Mouse (Mus musculus): ENCODE results near the gene Snd1. TPM values are rescaled to one million over a fixed set of nuclear protein-coding genes. Genes with fewer than 3 reads are reported as not detected.

Snd1 gene
- total RNA-seq, 2 experiments from 2014 or later, result 114 TPM

- DNase-seq, result no peak
- intact Hi-C loops (cut with DNase I), result no loop called here
These were observed 261.7 kb downstream of the Snd1 start for GRCm38 (mm10) chr6:28736665-28737064.

- DNase-seq, result no peak
- intact Hi-C loops (cut with DNase I), result no loop called here
These were observed 262.7 kb downstream of the Snd1 start for GRCm38 (mm10) chr6:28737601-28738000.

GRCm38 (mm10) chr6:28743586-28743985, 268.6 kb downstream of the Snd1 start:
- intact Hi-C loops (cut with DNase I), result no loop called here
- DNase-seq, result no peak

GRCm38 (mm10) chr6:28745864-28746263, 270.9 kb downstream of the Snd1 start:
- intact Hi-C loops (cut with DNase I), result no loop called here

GRCm38 (mm10) chr6:28747025-28747424, 272.1 kb downstream of the Snd1 start:
- intact Hi-C loops (cut with DNase I), result no loop called here
- DNase-seq, result no peak

More at GRCm38 (mm10) chr6:28745864-28746263, 270.9 kb downstream of the Snd1 start:
- no peak for DNase-seq

- peak; percentile 72 for DNase-seq
These were observed 273.2 kb downstream of the Snd1 start for GRCm38 (mm10) chr6:28747931-28748670.

GRCm38 (mm10) chr6:28749224-28749623, 274.3 kb downstream of the Snd1 start:
- intact Hi-C loops (cut with DNase I), result no loop called here
- DNase-seq, result no peak

More at GRCm38 (mm10) chr6:28747931-28748670, 273.2 kb downstream of the Snd1 start:
- intact Hi-C loops (cut with DNase I), result no loop called here

- no peak for DNase-seq
These were observed 276.2 kb downstream of the Snd1 start for GRCm38 (mm10) chr6:28751186-28751585.

GRCm38 (mm10) chr6:28753217-28753616, 278.3 kb downstream of the Snd1 start:
- intact Hi-C loops (cut with DNase I), result no loop called here

More at GRCm38 (mm10) chr6:28751186-28751585, 276.2 kb downstream of the Snd1 start:
- intact Hi-C loops (cut with DNase I), result no loop called here

GRCm38 (mm10) chr6:28753681-28754080, 278.7 kb downstream of the Snd1 start:
- intact Hi-C loops (cut with DNase I), result no loop called here
- DNase-seq, result no peak

More at GRCm38 (mm10) chr6:28753217-28753616, 278.3 kb downstream of the Snd1 start:
- DNase-seq, result no peak

GRCm38 (mm10) chr6:28754127-28754898, 279.4 kb downstream of the Snd1 start:
- intact Hi-C loops (cut with DNase I), result no loop called here

GRCm38 (mm10) chr6:28756306-28757018, 281.5 kb downstream of the Snd1 start:
- intact Hi-C loops (cut with DNase I), result no loop called here

More at GRCm38 (mm10) chr6:28754127-28754898, 279.4 kb downstream of the Snd1 start:
- DNase-seq, result no peak

GRCm38 (mm10) chr6:28758293-28758692, 283.4 kb downstream of the Snd1 start:
- intact Hi-C loops (cut with DNase I), result no loop called here
- no peak for DNase-seq

More at GRCm38 (mm10) chr6:28756306-28757018, 281.5 kb downstream of the Snd1 start:
- peak; percentile 92 for DNase-seq

- intact Hi-C loops (cut with DNase I), result no loop called here
- no peak for DNase-seq
These were observed 286.8 kb downstream of the Snd1 start for GRCm38 (mm10) chr6:28761728-28762127.

- intact Hi-C loops (cut with DNase I), result no loop called here
- no peak for DNase-seq
These were observed 287.3 kb downstream of the Snd1 start for GRCm38 (mm10) chr6:28762132-28762775.

GRCm38 (mm10) chr6:28766622-28767021, 291.7 kb downstream of the Snd1 start:
- intact Hi-C loops (cut with DNase I), result no loop called here
- DNase-seq, result no peak

GRCm38 (mm10) chr6:28767891-28768481, 293.0 kb downstream of the Snd1 start:
- intact Hi-C loops (cut with DNase I), result no loop called here
- DNase-seq, result no peak

- intact Hi-C loops (cut with DNase I), result no loop called here
- DNase-seq, result no peak
These were observed 296.4 kb downstream of the Snd1 start for GRCm38 (mm10) chr6:28771331-28771730.

GRCm38 (mm10) chr6:28781696-28782095, 306.8 kb downstream of the Snd1 start:
- intact Hi-C loops (cut with DNase I), result no loop called here
- DNase-seq, result no peak

GRCm38 (mm10) chr6:28783082-28783647, 308.2 kb downstream of the Snd1 start:
- no peak for DNase-seq
- intact Hi-C loops (cut with DNase I), result no loop called here

Measured in left cerebral cortex, postnatal 4 days (tissue).